Mouse (Mus musculus) heart, postnatal 4 days (tissue): ENCODE measurements around the gene Ppfia4. TPM values are rescaled to one million over a fixed set of nuclear protein-coding genes. Genes with fewer than 3 reads are reported as not detected.

Experiments
- DNase-seq: peaks from one replicate; pipeline ENCODE4 v3.0.0; 2021
- total RNA-seq, 2 experiments: library from RNA; stranded (reverse); gene quantifications; 2 replicates each; pipeline ENCODE4 v1.2.3; 2021

Gene Ppfia4
- total RNA-seq, 2 experiments from 2014 or later = 7.3 to 9.2 TPM

GRCm38 (mm10) chr1:134297265-134297664, 35.5 kb downstream of the Ppfia4 start:
- DNase-seq = no peak

DNA sequence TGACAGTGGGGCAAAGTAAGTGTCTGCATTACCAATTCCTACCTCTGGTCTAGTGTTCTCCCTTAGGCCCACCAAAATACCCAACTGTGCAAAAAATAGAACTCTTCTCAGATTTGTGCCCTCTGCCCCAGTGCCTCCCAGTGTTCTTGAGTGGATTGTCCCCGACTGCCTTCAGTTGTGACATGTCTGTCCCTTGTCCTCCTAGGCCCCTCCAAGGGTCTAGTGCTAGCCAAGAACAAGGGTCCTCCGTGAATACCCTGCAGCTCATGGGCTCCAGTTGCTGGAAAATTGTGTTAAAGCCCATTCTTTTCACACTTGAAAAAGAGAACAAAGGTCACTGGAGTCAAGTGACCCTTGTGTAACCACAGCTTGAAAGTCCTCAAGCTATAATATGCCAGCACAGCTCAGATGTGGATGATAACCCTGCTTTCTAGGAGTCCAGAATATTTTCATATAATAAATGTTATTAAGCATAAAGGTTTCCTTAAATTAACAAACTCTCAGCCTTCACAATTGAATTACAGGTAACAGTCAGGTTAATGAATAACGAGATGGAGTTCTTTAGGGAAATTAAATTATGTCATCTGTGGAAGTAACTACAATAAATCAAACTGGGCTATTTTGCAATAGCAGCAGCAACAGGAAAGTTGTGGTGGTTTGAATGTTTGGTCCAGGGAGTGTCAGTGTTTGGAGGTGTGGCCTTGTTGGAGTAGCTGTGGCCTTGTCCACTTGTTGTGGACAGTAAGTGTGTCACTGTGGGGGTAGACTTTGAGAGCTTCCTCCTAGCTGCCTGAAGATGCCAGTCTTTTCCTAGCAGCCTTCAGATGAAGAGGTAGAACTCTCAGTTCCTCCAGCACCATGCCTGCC, 38.8 kb downstream of the Ppfia4 start:
- DNase-seq = no peak

DNA sequence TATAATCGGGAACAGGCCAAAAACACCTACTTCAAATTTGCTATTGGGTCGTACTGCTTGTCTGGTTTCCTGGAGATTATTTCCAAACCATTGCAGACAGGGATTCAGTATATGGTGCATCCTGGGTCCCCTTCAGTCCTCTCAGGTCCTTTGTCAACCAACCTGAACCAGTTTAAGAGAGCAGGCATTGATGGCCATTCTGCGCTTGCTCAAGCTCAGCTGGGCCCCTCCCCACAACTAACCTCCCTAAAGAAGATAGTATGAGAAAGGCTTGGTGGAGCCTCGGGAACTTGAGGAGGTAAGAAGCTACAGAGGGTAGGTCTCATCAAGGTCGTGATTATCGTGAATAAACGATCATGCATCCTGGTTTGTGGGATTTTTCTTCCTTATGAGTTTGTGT, 39.5 kb downstream of the Ppfia4 start:
- DNase-seq = no peak

DNA sequence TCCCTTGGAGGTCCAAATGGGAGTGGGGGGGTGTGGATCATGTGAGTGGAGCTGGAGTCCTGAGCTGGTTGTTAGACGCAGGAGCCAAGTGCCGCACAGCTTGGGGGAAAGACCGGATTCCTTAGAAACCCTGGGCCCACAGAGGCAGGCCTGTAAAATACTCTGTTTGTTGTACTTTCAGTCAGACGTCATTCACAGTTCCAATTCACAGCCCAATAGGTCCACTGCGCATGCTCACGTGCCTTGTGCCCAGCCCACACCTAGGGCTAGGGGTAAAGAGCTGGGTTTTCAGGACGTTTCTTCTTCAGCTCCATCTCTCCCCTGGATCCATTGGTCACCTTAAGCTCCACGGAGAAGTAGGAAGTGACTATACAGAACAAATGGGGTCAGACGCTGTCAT, 40.1 kb downstream of the Ppfia4 start:
- no peak for DNase-seq

GRCm38 (mm10) chr1:134292073-134292472, 40.7 kb downstream of the Ppfia4 start:
- DNase-seq = peak; percentile 37

DNA sequence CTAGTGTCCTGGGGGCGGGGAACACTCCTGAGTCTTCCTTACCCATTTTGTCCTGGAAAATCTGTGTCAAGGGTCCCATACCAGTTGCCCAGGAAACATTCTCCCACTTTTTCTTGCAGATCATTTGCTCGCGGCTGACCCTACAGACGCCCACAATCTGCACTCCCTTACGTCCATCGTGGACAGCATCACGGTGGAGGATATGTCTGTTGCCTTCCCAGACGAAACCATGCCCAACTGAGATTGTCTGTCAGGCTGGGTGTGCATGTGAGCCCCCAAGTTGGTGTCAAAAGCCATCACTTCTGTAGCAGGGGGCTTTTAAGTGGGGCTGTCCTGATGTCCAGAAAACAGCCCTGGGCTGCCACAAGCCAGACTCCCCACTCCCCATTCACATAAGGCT, 41.2 kb downstream of the Ppfia4 start:
- DNase-seq = no peak

- DNase-seq = peak; percentile 46
Measured at GRCm38 (mm10) chr1:134290909-134291308, 41.8 kb downstream of the Ppfia4 start.

DNA sequence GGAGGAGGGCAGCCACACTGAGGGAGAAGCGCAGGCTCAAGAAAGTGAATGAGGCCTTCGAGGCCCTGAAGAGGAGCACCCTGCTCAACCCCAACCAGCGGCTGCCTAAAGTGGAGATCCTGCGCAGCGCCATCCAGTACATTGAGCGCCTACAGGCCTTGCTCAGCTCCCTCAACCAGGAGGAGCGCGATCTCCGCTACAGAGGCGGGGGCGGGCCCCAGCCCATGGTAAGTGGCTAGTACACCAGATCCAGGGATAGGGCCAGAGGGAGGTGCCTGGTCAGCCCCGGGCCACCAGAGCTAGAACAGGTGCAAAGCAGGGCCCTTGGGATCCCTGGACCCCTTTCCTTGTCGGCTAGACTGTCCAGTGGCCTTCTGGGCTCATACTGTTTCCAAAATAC, 42.4 kb downstream of the Ppfia4 start:
- DNase-seq = no peak

DNA sequence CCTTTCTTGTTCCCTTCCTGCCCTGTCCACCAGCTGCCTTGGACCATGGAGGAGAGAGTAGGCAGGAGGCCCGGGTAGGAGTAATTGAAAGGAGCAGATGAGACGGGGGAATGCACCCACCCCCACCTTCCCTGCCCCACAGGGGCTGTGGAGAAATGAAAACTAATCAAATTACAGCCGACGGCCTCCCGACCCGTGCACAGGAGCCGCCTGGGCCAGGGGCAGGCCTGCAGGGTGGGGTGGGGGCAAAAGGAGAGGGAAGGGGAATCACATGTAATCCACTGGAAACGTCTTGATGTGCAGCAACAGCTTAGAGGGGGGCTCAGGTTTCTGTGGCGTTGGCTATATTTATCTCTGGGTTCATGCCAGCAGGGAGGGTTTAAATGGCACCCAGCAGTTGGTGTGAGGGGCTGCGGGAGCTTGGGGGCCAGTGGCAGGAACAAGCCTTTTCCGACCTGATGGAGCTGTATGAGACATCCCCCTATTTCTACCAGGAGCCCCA, 43.1 kb downstream of the Ppfia4 start, which contains the start of gene Myog:
Gene Myog (plus strand): TSS at position 392 of the 502 bp plus-strand sequence.
- no peak for DNase-seq

GRCm38 (mm10) chr1:134288239-134288638, 44.5 kb downstream of the Ppfia4 start:
- DNase-seq = no peak

DNA sequence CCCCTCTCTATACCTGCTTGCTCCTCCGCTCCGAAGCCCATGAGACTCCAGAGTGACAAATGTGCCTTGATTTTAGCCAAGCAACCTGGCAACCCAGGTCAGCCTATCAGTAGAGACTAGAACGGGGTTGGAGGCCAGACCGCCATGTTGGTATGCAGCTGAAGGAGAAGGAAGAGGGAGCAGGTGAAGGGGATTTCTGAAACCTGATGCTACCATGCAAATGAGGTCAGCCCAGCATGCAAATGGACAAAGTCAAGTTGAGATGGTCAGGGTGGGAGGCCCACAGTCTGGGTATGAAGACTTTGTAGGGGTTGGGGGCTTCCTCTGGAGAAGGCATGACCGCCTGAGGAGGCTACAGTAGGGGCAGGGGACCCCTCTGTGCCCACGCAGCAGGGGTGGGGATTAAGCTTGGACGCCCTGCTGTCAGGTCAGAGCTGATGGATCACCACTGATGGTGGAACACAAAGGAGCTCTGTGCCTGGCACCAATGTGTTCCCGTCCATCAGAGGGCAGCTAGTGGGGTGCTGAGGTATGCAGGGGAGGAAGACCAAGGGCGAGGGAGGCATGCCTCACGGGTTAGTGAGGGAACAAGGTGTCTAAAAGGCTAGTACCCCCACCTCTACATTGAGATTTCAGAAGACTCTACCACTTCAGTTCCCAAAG, 47.1 kb downstream of the Ppfia4 start:
- DNase-seq = no peak

- no peak for DNase-seq
Measured at GRCm38 (mm10) chr1:134283108-134283507, 49.6 kb downstream of the Ppfia4 start.

DNA sequence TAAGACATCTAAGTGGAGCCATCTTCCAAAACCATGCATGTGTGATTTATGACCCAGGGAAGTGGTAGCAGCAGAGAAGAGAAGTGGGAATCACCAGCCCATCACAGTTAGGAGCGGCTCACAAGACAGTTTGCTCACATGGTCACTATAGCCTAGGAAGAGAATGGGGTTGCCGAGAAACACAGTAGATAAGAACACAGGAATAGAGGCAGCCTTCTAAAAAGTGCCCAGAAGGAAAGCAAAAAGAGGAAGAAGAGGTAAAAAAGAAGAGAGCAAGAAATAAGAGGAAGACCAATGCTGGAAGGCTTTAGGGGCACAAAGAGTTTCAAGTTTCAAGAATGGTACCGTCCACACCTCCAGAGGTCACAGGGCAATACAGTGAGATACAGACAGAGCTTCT, 50.4 kb downstream of the Ppfia4 start:
- no peak for DNase-seq

- DNase-seq = no peak
Measured at GRCm38 (mm10) chr1:134281563-134281962, 51.2 kb downstream of the Ppfia4 start.

DNA sequence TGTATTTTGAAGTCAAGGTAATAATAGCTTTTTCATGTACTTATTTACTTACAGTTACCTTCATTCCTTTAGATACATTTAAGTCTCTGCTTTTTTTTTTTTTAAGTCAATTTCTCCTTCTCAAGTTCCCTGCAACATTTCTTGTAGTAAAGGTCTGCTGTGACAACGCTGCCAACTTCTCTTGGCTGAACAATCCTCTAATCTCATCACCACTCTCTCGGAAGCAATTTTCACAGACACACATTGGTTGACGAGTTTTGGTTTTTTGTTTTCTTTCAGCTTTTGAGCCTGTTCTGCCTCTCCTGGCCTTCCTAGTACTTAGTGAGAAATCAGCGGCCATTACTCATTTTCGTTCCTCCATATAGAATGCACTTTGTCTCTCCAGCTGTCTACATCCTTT, 52.6 kb downstream of the Ppfia4 start:
- no peak for DNase-seq

DNA sequence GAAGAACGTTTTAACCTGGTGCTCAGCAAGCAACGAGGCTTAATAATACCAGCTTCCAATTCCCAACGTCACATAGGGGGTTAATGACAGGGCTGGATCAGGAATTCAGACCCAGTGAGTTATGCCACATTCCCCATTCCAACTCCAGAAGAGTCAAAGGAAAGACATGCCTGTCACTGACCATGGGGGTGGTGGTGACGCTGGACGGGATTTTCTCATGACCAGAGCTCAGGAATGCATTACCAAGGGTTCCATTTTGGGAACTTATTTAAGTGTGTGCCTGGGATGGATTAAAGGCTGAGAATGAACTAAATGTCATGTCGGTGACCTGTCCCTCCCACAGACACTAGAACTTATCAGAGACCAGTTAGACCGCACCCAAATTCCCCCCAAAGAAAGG, 55.9 kb downstream of the Ppfia4 start:
- peak; percentile 37 for DNase-seq

- no peak for DNase-seq
Measured at GRCm38 (mm10) chr1:134275616-134276464, 56.9 kb downstream of the Ppfia4 start.

DNA sequence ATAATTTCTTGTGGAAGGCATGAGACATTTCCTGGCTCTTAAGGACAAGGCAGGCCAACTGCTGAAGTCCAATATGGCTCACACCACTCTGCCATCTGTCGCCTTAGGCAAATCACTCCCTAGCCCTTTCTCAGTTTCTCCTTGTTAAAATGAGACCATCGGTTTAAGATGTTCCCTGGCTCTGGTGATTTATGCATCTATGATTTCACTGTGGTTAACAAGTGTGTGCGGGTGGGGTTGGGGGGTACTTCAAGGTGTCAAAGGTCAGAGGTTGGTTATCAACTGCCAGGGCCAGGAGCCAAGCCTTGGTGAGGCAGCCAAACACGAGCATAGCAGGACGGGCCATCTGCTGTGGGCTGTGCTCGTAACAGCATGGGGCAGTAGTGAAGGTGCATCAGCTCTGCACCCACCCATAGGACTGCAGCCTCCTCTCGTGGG, 58.2 kb downstream of the Ppfia4 start:
- no peak for DNase-seq

DNA sequence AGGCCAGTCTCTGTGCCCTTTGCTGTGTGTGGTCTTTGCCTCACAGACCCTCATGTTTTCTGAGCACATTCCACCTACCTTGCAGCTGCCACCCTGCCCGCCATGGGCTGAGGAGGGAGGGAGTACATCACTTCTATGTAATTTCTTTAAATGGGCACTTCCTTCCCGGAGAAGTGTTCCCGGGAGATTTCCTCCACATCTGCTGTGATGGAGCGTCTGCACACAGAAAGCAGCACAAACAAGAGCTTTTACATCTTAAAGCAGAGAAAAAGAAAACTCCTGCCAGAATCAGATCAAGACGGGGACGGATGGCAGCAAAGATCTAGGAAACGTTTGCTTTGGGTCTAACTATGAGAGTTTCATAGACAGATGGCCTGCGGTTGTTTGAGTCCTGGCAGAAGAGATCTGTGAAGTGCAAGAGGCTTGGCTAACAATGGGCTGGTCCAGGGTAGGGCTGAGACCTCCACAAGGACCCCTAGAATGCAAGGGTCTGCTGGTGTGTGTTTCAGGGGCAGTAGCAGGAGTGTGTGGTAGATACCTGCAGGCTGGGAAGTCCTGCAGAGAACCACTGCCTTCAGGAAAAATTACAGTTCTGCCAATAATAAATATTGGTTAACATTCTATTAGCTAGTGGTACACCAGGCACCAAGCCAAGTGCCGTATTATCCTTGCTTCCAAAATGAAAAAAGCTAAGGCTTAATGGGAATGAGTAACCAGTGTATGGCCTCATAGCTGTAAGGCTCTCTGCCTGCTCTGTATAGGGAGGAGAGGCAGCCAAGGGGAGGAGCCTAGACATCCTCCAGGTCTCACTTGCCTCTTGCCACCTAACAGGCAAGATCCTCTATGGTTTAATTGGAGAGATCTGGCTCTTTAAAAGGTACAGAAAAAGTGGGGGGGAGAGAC, 59.0 kb downstream of the Ppfia4 start:
- DNase-seq = no peak

DNA sequence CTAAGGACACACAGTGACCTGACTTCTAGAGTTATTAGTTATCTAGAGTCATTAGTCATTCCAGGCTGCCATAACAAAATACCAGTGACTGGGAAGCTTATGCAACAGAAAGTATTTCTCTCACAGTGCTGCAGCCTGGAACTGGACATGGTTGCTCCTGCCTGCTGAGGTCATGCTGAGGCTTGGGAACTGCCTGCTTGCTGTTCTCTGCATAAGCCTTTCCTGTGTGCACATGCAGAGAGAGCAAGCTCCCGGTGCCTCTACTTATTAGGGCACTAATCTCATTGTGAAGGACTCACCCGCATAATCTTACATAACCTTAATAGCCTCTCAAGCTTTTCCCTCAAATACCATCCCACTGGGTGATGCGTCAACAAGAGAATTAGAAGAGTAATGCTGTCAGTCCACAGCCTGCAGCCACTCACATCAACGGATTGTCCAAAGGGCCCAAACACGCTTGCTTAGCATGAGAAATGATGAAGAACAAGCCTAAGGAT, 59.9 kb downstream of the Ppfia4 start:
- no peak for DNase-seq

GRCm38 (mm10) chr1:134270026-134270425, 62.7 kb downstream of the Ppfia4 start:
- no peak for DNase-seq
